Comparison of ENCODE assay signal across 8 mouse cellular contexts in genomic region chr7:73376101-73377001, GRCm38 (mm10). TPM values are rescaled to one million over a fixed set of nuclear protein-coding genes. Genes with fewer than 3 reads are reported as not detected.
DNase-seq lines count a peak whose midpoint lies in the region; ATAC-seq and TF ChIP-seq lines count a peak whose summit lies in the region.

No protein-coding gene starts in this region.

- no peaks in the 10 kb centered on the region for H3K9me3 ChIP-seq in midbrain, embryonic 12.5 days
- H3K9me3 ChIP-seq in stomach, postnatal 0 days (ENCODE audit: control insufficient read depth, low read length): no peaks in the 10 kb centered on the region

- no peaks in the 10 kb centered on the region for H3K36me3 ChIP-seq in midbrain, embryonic 12.5 days
- H3K36me3 ChIP-seq in stomach, postnatal 0 days (ENCODE audit: control insufficient read depth, insufficient read depth, low read length): no peaks in the 10 kb centered on the region

- H3K9ac ChIP-seq in midbrain, embryonic 12.5 days (replicated peaks): peak overlapping the region; percentile 96
- H3K9ac ChIP-seq in stomach, postnatal 0 days (ENCODE audit: low read length): peak overlapping the region; percentile 75

- DNase-seq in urinary bladder, postnatal 25 days (ENCODE audit: low spot score): peak; percentile 50
- DNase-seq in urinary bladder, postnatal 10 days (ENCODE audit: low spot score): no peak
- peak; percentile 96 for DNase-seq in embryo, embryonic 10.5 days (ENCODE audit: low spot score)
- DNase-seq in heart, adult 8-10 months (ENCODE audit: low spot score): peak; percentile 88
- peak; percentile 56 for DNase-seq in kidney, adult 18-20 months
- DNase-seq in left cerebral cortex, postnatal 4 days: peak; percentile 66
- peak; percentile 57 for DNase-seq in stomach, postnatal 0 days (ENCODE audit: low spot score)

- intact Hi-C loops in left cerebral cortex, postnatal 4 days (cut with DNase I): loop anchor here (5.0 to 10.0 kb wide), 3 partner anchors 169 to 974 kb away; no protein-coding TSS in a partner anchor

- peaks cover 64% of the 10 kb centered on the region for H3K4me1 ChIP-seq in midbrain, embryonic 12.5 days
- H3K4me1 ChIP-seq in stomach, postnatal 0 days (replicated peaks; ENCODE audit: control insufficient read depth, insufficient read depth): peaks cover 4% of the 10 kb centered on the region; the same call in 1 of the 2 replicates

- peaks cover 13% of the 10 kb centered on the region for H3K27me3 ChIP-seq in midbrain, embryonic 12.5 days
- no peaks in the 10 kb centered on the region for H3K27me3 ChIP-seq in stomach, postnatal 0 days (ENCODE audit: control insufficient read depth, insufficient read depth, low read length)

- peak; percentile 20 for ATAC-seq in midbrain, embryonic 12.5 days (ENCODE audit: low FRiP score, low read depth)
- ATAC-seq in stomach, postnatal 0 days (ENCODE audit: low FRiP score, low TSS enrichment): peak; percentile 41

- H3K27ac ChIP-seq in midbrain, embryonic 12.5 days (replicated peaks): peak overlapping the region; percentile 98
- H3K27ac ChIP-seq in stomach, postnatal 0 days (replicated peaks): peak overlapping the region; percentile 89

- TF ChIP-seq EP300 in stomach, postnatal 0 days (optimal IDR thresholded peaks at IDR 0.05): no peak

- TF ChIP-seq CTCF in stomach, postnatal 0 days (IDR thresholded peaks at IDR 0.05; ENCODE audit: low read depth): peak; percentile 93

- under 1% methylated on average over 39 of the region's 39 CpGs for WGBS in midbrain, embryonic 12.5 days
- under 1% methylated on average over 39 of the region's 39 CpGs for WGBS in stomach, postnatal 0 days

- H3K4me3 ChIP-seq in midbrain, embryonic 12.5 days: peak overlapping the region; percentile 89
- H3K4me3 ChIP-seq in stomach, postnatal 0 days (ENCODE audit: low read depth, low read length): peak overlapping the region; percentile 72

- peak overlapping the region; percentile 73 for H3K4me2 ChIP-seq in midbrain, embryonic 12.5 days (replicated peaks)
- peak overlapping the region; percentile 96 for H3K4me2 ChIP-seq in stomach, postnatal 0 days (replicated peaks; ENCODE audit: low read depth)

RNA-seq across cellular contexts. Expression of gene Rgma, which starts 1.0 kb away (rescaled TPM):
- total RNA-seq in heart, adult 8-10 months (2022): 10 to 100 TPM; 52.3 to 84.3 (median 65.6) TPM
- total RNA-seq in left cerebral cortex, postnatal 4 days (2021): 100 to 1,000 TPM; 185 to 206 TPM
- 55.7 and 62.9 TPM in 2 replicates for polyA plus RNA-seq in midbrain, embryonic 12.5 days (2016; fragmentation: Nextera tagmentation; extraction: Ambion mirVana)
- 4.5 and 5.7 TPM in 2 replicates for polyA plus RNA-seq in stomach, postnatal 0 days (2015; fragmentation: Nextera tagmentation; extraction: Ambion mirVana)
